Mouse (Mus musculus) megakaryocyte, adult 5-6 weeks (primary cell): ENCODE results near the gene Brd2. TPM values are rescaled to one million over a fixed set of nuclear protein-coding genes. Genes with fewer than 3 reads are reported as not detected.

Experiments
- ATAC-seq: 2 replicates; pipeline ENCODE4 v1.8.0; 2016; ENCODE audit warnings: mild to moderate bottlenecking, inconsistent platforms; ENCODE audit not compliant: poor library complexity, severe bottlenecking
- total RNA-seq, 2 experiments: library from RNA; stranded (forward) in 1 of 2; stranded (reverse) in 1 of 2; fragments of 153-499, 151-499 nt in 1 of 2; fragments of 221-1000, 200-1000 nt in 1 of 2; gene quantifications; 2 replicates each; pipeline versions ENCODE4 v1.2.3 to v1.2.4; 2015 to 2017

The Brd2 gene
- total RNA-seq, 2 experiments from 2014 or later = 286 to 287 TPM

DNA sequence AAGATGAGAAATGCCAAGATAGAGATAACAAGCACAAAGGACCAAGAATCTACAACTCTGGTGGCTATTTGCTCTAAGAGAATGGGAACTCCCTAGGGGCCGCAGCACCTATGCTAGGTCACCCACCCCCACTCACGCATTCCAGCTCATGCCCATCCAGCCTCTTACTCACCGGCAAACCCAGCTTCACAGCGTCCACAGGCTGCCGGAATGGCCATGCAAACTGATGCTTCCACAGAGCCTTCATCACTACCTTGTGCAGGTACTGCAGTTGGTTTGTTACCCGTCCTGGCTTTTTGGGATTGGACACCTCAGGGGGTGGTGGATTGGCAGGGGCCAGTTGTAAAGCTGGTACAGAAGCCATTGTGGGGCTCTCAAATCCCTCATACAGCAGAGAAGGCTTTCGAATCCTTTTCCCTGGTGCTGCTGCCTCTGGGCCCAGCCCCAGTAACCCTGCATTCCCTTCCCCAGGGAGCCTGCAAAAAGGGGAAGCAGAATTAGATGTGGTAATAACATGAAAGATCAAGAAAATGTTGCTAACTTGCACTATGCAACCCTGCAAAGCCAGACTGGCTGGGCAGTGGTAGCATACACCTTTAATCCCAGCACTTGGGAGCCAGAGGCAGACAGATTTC lies 5.6 kb downstream of the Brd2 start:
- ATAC-seq = peak; percentile 14; the same call in 1 of the 2 replicates

GRCm38 (mm10) chr17:34114114-34114513 lies 8.3 kb downstream of the Brd2 start:
- ATAC-seq = no peak

- no peak for ATAC-seq
Measured at GRCm38 (mm10) chr17:34110309-34110708, 12.1 kb downstream of the Brd2 start.

DNA sequence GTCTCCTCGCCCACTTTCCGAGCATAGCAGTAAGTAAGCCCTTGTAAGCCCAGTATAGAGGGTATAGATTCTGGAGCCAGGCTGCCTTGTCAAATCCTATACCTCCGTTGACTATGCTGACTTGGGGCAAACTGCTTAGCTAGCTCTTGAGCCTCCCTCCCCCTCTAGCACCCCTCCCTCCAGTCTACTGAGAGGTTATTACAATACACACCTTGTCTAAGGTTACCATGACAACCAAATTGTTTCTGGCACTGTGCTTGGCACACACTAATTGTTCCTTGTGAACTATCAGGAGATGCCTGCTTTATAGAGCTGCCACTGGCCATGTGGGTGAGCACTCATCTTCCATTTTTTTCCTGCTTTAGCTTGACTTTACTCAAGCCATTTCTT lies 12.6 kb downstream of the Brd2 start:
- ATAC-seq = no peak

DNA sequence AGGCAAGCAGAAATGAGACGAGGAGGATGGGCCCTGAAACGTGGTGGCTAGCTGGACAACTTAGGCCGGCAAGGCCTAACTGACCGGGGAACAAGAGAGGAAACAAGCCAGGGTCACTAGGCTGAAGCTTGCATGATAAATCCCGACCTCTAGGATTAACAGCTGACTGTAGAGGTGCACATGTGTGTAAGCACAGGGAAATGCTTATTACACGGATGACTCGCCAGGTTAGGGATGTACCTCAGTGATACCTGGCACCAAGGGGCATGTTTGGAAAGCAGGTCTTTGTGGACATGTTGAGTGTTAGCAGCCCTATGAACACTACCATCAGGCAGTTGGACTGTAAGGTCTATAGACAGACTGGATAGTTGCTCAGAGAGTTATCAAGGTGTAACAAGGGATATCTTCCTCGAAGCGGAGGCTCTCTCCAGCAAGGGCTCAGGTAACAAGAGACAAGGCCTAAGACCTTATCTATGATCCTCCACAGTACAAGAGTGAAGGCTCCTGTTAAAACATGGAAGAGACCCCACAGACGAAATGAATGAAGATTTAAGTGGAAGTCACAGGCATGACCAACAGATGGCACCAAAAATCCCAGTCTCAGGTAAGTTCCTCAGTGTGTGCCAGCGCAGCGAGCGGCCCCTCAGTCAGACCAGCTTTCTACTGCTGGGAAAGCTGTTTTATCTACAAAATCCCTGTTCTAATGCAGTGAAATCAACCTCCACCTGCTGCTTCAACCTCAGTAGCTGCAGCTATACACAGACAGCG lies 13.2 kb downstream of the Brd2 start:
- no peak for ATAC-seq

- ATAC-seq = no peak
Measured at GRCm38 (mm10) chr17:34108460-34108859, 14.0 kb downstream of the Brd2 start.

GRCm38 (mm10) chr17:34107109-34107867 lies 15.1 kb downstream of the Brd2 start:
- no peak for ATAC-seq

- no peak for ATAC-seq
Measured at GRCm38 (mm10) chr17:34106555-34106954, 15.9 kb downstream of the Brd2 start.

- no peak for ATAC-seq
Measured at GRCm38 (mm10) chr17:34104804-34105203, 17.6 kb downstream of the Brd2 start.

GRCm38 (mm10) chr17:34102831-34103230 lies 19.6 kb downstream of the Brd2 start:
- no peak for ATAC-seq

DNA sequence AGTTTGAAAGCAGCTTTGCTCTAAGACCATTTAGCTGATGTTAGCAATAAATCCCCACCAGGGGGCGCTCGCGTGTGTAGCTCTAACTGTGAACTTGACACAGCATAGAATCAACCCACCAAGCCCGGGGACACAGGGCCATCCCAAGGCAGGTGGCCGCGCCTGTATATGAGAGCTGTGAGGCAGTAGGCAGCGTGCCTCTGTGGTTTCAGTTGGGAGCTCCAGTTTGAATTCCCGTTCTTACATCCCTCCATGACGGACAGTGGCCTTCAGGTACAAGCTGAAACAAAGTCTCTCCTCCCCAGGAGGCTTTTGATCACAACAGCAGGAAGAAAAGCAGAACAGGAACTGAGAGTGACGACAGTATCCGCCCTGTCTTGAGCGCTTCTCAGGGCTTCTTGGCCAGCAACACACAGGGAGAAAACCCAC lies 20.8 kb downstream of the Brd2 start:
- peak; percentile 93 for ATAC-seq

DNA sequence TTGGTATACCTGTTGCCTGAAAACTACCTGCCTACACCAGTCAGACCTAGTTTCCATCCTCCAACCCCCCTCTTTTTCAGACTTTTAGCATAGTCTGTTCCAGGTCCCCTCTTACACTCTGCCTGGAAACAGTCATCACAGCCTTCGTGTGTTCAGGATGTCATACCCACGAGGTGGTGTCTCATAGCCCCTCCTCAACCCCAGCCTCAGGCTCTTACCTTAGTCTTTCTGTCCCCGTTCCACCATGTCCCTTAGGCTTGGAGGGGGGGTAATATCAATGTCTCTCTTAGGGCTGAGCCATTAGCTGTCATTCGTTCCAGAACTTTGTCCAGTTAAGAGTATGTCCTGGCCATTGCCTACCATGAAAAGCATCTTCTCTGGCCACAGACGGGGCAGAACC lies 21.2 kb downstream of the Brd2 start:
- ATAC-seq = no peak

- no peak for ATAC-seq
Measured at GRCm38 (mm10) chr17:34099531-34099930, 22.9 kb downstream of the Brd2 start.

GRCm38 (mm10) chr17:34098709-34099479 lies 23.5 kb downstream of the Brd2 start:
- ATAC-seq = no peak

- ATAC-seq = no peak
Measured at GRCm38 (mm10) chr17:34097272-34097671, 25.2 kb downstream of the Brd2 start.

GRCm38 (mm10) chr17:34096497-34097010 lies 25.9 kb downstream of the Brd2 start:
- no peak for ATAC-seq

DNA sequence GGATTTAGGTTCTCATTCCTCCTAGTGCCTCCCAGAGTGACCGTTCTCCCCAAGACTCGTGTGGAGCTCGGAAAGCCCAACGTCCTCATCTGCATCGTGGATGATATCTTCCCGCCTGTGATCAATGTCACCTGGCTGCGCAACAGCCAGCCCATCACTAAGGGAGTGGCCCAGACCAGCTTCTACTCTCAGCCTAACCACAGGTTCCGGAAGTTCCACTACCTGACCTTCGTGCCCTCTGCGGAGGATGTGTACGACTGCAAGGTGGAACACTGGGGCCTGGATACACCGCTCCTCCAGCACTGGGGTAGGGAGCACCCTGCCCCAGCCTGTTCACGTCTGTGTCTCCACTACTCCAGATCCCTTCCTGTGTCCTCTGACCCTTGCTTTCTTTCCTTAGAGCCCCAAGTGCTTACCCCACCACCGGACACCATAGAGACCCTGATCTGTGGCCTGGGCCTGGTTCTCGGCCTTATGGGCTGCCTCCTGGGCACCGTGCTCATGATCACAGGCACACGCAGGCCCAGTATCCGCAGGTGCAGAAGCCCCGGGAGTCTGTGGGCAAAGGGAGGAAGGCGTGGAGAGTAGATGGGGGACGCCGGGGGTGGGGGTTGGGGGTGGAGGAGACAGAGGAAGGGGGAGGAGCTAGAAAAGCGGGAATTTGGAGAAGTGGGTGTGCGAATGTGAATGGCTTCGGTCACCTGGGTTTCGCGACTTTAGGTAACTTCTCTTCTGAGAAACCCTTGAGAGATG lies 28.0 kb downstream of the Brd2 start:
- peak; percentile 53 for ATAC-seq

- no peak for ATAC-seq
Measured at GRCm38 (mm10) chr17:34093199-34093874, 29.1 kb downstream of the Brd2 start.

GRCm38 (mm10) chr17:34092197-34092875 lies 30.1 kb downstream of the Brd2 start, which contains the start of gene H2-Oa:
Gene H2-Oa, plus strand, starts transcription at chr17:34092340.
- peak; percentile 64 for ATAC-seq
